Mouse (Mus musculus) CH12.LX (cell line): ENCODE data around the gene Ush2a. TPM values are rescaled to one million over a fixed set of nuclear protein-coding genes. Genes with fewer than 3 reads are reported as not detected.

ENCODE experiments used
- DNase-seq: peaks from one replicate; pipeline ENCODE4 v3.0.0-alpha.2; 2013; ENCODE audit errors: extremely low read depth
- H3K27ac ChIP-seq: 2 replicates; pipeline ENCODE4 v1.5.1; 2012; ENCODE audit warnings: low read depth, mild to moderate bottlenecking, control low read depth, moderate library complexity; ENCODE audit not compliant: insufficient read depth
- H3K27me3 ChIP-seq: replicated peaks from 2 replicates; pipeline ENCODE3; 2012; ENCODE audit warnings: inconsistent platforms
- H3K36me3 ChIP-seq, 2 experiments: replicated peaks in 1 of 2; 2 replicates each; pipeline versions ENCODE3 to v1.6.1; 2012; ENCODE audit warnings: inconsistent platforms in 1 of 2, low read length in 1 of 2, mild to moderate bottlenecking in 1 of 2, mixed read lengths in 1 of 2, moderate library complexity in 1 of 2; ENCODE audit not compliant: control insufficient read depth in 1 of 2, insufficient read depth in 1 of 2
- H3K4me1 ChIP-seq, 2 experiments: 2 replicates each; pipeline ENCODE4 v1.6.1; 2012; ENCODE audit warnings: inconsistent platforms in 1 of 2, moderate library complexity in 1 of 2; ENCODE audit not compliant: insufficient read depth in 2 of 2, control insufficient read depth in 1 of 2
- H3K4me2 ChIP-seq: 2 replicates; pipeline ENCODE4 v1.6.1; 2012; ENCODE audit warnings: low read depth, mild to moderate bottlenecking, control low read depth; ENCODE audit not compliant: poor library complexity, insufficient read depth, severe bottlenecking
- H3K4me3 ChIP-seq, 3 experiments: fragments of 150-350 bp in 1 of 3; sonication (generic) in 1 of 3; replicated peaks in 1 of 3; 2 replicates each; pipeline versions ENCODE3 to v1.5.1; 2011 to 2012; ENCODE audit warnings: low read depth in 2 of 3, low read length in 2 of 3, mild to moderate bottlenecking in 2 of 3, moderate library complexity in 2 of 3, control low read depth in 1 of 3, improper control_type of control experiment in 1 of 3, inconsistent platforms in 1 of 3, mixed read lengths in 1 of 3; ENCODE audit not compliant: poor library complexity in 1 of 3
- H3K79me2 ChIP-seq: replicated peaks from 2 replicates; pipeline ENCODE4 v1.6.1; 2012; ENCODE audit warnings: mild to moderate bottlenecking, moderate library complexity; ENCODE audit not compliant: control insufficient read depth, poor library complexity, insufficient read depth, severe bottlenecking; ENCODE audit errors: extremely low read depth
- H3K9ac ChIP-seq: 2 replicates; pipeline ENCODE4 v1.6.1; 2012; ENCODE audit warnings: low read depth, mild to moderate bottlenecking, control low read depth, moderate library complexity; ENCODE audit not compliant: insufficient read depth
- H3K9me3 ChIP-seq: replicated peaks from 2 replicates; pipeline ENCODE3; 2012; ENCODE audit warnings: low read length, inconsistent platforms, mixed read lengths
- BHLHE40 ChIP-seq: IDR thresholded peaks from 2 replicates; pipeline ENCODE4 v1.6.1; 2011; ENCODE audit warnings: mild to moderate bottlenecking, low read depth, low read length, improper control_type of control experiment
- CHD1 ChIP-seq: IDR thresholded peaks from 2 replicates; pipeline ENCODE4 v1.6.1; 2012; ENCODE audit warnings: low read depth, low read length, improper control_type of control experiment, inconsistent platforms
- CHD2 ChIP-seq: IDR thresholded peaks from 2 replicates; pipeline ENCODE4 v1.6.1; 2011; ENCODE audit warnings: low read length, improper control_type of control experiment
- CTCF ChIP-seq, 2 experiments: IDR thresholded peaks in 1 of 2; conservative IDR thresholded peaks in 1 of 2; 2 replicates each; pipeline ENCODE4 v1.5.1; 2011 to 2012; ENCODE audit warnings: low read depth in 2 of 2, low read length in 2 of 2, improper control_type of control experiment in 1 of 2, inconsistent platforms in 1 of 2, mild to moderate bottlenecking in 1 of 2, moderate library complexity in 1 of 2
- ELF1 ChIP-seq: IDR thresholded peaks from 2 replicates; pipeline ENCODE4 v1.6.1; 2014; ENCODE audit warnings: low read depth, mild to moderate bottlenecking, inconsistent platforms, low read length, improper control_type of control experiment
- ETS1 ChIP-seq: conservative IDR thresholded peaks from 2 replicates; pipeline ENCODE4 v1.6.1; 2012; ENCODE audit warnings: low read depth, mild to moderate bottlenecking, inconsistent platforms, low read length, improper control_type of control experiment, moderate library complexity
- GABPA ChIP-seq: IDR thresholded peaks from 2 replicates; pipeline ENCODE4 v1.6.1; 2012; ENCODE audit warnings: low read depth, low read length, improper control_type of control experiment, inconsistent platforms; ENCODE audit not compliant: insufficient replicate concordance
- IRF4 ChIP-seq: IDR thresholded peaks from 2 replicates; pipeline ENCODE4 v1.6.1; 2014; ENCODE audit warnings: low read depth, mild to moderate bottlenecking, inconsistent platforms, low read length, improper control_type of control experiment
- JUN ChIP-seq: IDR thresholded peaks from 2 replicates; pipeline ENCODE4 v1.6.1; 2011; ENCODE audit warnings: low read depth, mild to moderate bottlenecking, low read length, improper control_type of control experiment, moderate library complexity; ENCODE audit not compliant: insufficient read depth
- JUND ChIP-seq: conservative IDR thresholded peaks from 2 replicates; pipeline ENCODE4 v1.6.1; 2011; ENCODE audit warnings: low read depth, low read length, improper control_type of control experiment
- MEF2A ChIP-seq: IDR thresholded peaks from 2 replicates; pipeline ENCODE4 v1.6.1; 2014; ENCODE audit warnings: low read depth, mild to moderate bottlenecking, inconsistent platforms, low read length, improper control_type of control experiment, borderline replicate concordance
- NRF1 ChIP-seq: IDR thresholded peaks from 2 replicates; pipeline ENCODE4 v1.6.1; 2014; ENCODE audit warnings: low read depth, mild to moderate bottlenecking, inconsistent platforms, low read length, improper control_type of control experiment, moderate library complexity
- PAX5 ChIP-seq: IDR thresholded peaks from 2 replicates; pipeline ENCODE4 v1.6.1; 2012; ENCODE audit warnings: low read length, inconsistent platforms, mixed read lengths
- POLR2A ChIP-seq: IDR thresholded peaks from 2 replicates; pipeline ENCODE4 v1.6.1; 2011; ENCODE audit warnings: low read depth, mild to moderate bottlenecking, improper control_type of control experiment, low read length
- RAD21 ChIP-seq: IDR thresholded peaks from 2 replicates; pipeline ENCODE4 v1.6.1; 2011; ENCODE audit warnings: low read depth, mild to moderate bottlenecking, low read length, improper control_type of control experiment, moderate library complexity
- SMC3 ChIP-seq: IDR thresholded peaks from 2 replicates; pipeline ENCODE4 v1.6.1; 2011; ENCODE audit warnings: low read depth, low read length, improper control_type of control experiment
- TCF12 ChIP-seq: IDR thresholded peaks from 2 replicates; pipeline ENCODE4 v1.6.1; 2014; ENCODE audit warnings: low read depth, mild to moderate bottlenecking, inconsistent platforms, low read length, improper control_type of control experiment
- UBTF ChIP-seq: IDR thresholded peaks from 2 replicates; pipeline ENCODE4 v1.6.1; 2012; ENCODE audit warnings: low read depth, mild to moderate bottlenecking, inconsistent platforms, low read length, improper control_type of control experiment, moderate library complexity
- USF1 ChIP-seq: IDR thresholded peaks from 2 replicates; pipeline ENCODE4 v1.6.1; 2014; ENCODE audit warnings: low read depth, mild to moderate bottlenecking, inconsistent platforms, low read length, improper control_type of control experiment
- ZKSCAN1 ChIP-seq: IDR thresholded peaks from 2 replicates; pipeline ENCODE4 v1.6.1; 2012; ENCODE audit warnings: low read depth, inconsistent platforms, low read length, improper control_type of control experiment, borderline replicate concordance
- dilution Hi-C: fragments of 300-500 bp; cut with MboI; formaldehyde crosslinking; loops from 2 replicates; pipeline ENCODE4 v1.14.3; 2020; ENCODE audit warnings: low sequenced_read_pairs; ENCODE audit not compliant: extremely low pct_unique_long_range_greater_than_20kb, extremely low pct_ligation_motif_present
- in situ Hi-C: fragments of 300-500 bp; cut with MboI; formaldehyde crosslinking; loops from 3 replicates; pipeline ENCODE4 v1.14.3; 2019; ENCODE audit warnings: low sequenced_read_pairs, low pct_ligation_motif_present, low pct_unique_long_range_greater_than_20kb, mixed read lengths
- polyA plus RNA-seq: library from polyadenylated mRNA; unstranded; fragments of >175 nt; gene quantifications from 2 replicates; pipeline ENCODE4 v1.2.1, GENCODE M21; 2012; ENCODE audit warnings: low read depth; ENCODE audit not compliant: insufficient read length
- total RNA-seq, 2 experiments: library from RNA; depleted of rRNA; stranded (reverse); fragments of 300-350 nt in 1 of 2; fragments of >200 nt in 1 of 2; gene quantifications; 2 replicates each; pipeline ENCODE4 v1.2.3; 2012 to 2014

Ush2a gene
- total and polyA plus RNA-seq, 3 experiments, result not detected

GRCm38 (mm10) chr1:188734741-188735266 is 473.0 kb downstream of the Ush2a start:
- TF ChIP-seq USF1 (no peak), JUN (no peak), CHD1 (no peak), NRF1 (no peak), ETS1 (no peak), CHD2 (no peak), CTCF (conservative IDR thresholded peaks at IDR 0.05 in 1 of 2, IDR thresholded peaks at IDR 0.05 in 1 of 2; ENCODE audit: low read depth in 2 of 2, low read length in 2 of 2) (no peak)
- Histone ChIP-seq H3K9ac (no peak overlapping the region), H3K36me3 (no peaks in the 10 kb centered on the region), H3K27me3 (no peaks in the 10 kb centered on the region), H3K4me1 (no peaks in the 10 kb centered on the region), H3K27ac (no peak overlapping the region), H3K79me2 (no peaks in the 10 kb centered on the region), H3K9me3 (peaks cover 60% of the 10 kb centered on the region), H3K4me2 (no peak overlapping the region), H3K4me3 (no peak overlapping the region)
- in situ Hi-C loops (no loop called here), dilution Hi-C loops (no loop called here)
- DNase-seq, result no peak

- in situ Hi-C loops (no loop called here), dilution Hi-C loops (no loop called here)
- H3K4me1 ChIP-seq, result no peaks in the 10 kb centered on the region
- no peaks in the 10 kb centered on the region for H3K36me3 ChIP-seq
- no peak overlapping the region for H3K9ac ChIP-seq
- H3K27ac ChIP-seq, result no peak overlapping the region
- no peak overlapping the region for H3K4me2 ChIP-seq
- DNase-seq, result no peak
- no peak for TF ChIP-seq PAX5
- TF ChIP-seq POLR2A, result no peak
- TF ChIP-seq ZKSCAN1, result no peak
- no peak for TF ChIP-seq RAD21
- no peak for TF ChIP-seq MEF2A
- TF ChIP-seq BHLHE40, result no peak
- TF ChIP-seq IRF4, result no peak
- TF ChIP-seq JUND, result no peak
- no peak for TF ChIP-seq GABPA
- TF ChIP-seq TCF12, result no peak
- TF ChIP-seq CHD2, result no peak
- TF ChIP-seq CHD1, result no peak
- TF ChIP-seq ETS1, result no peak
- TF ChIP-seq ELF1, result no peak
- no peak for TF ChIP-seq UBTF
- no peak for TF ChIP-seq SMC3
- peaks cover 80% of the 10 kb centered on the region for H3K9me3 ChIP-seq
- no peaks in the 10 kb centered on the region for H3K79me2 ChIP-seq
- no peak overlapping the region for H3K4me3 ChIP-seq
- H3K27me3 ChIP-seq, result no peaks in the 10 kb centered on the region
These were observed 481.1 kb downstream of the Ush2a start for GRCm38 (mm10) chr1:188742971-188743370.
